Mouse (Mus musculus) retina, adult 2 months (tissue): ENCODE measurements around the gene Get4.

Experiments used
- DNase-seq: peaks from one replicate; pipeline ENCODE4 v3.0.0-alpha.2; 2012; ENCODE audit warnings: low read depth, low spot score

The Get4 gene

GRCm38 (mm10) chr5:139241022-139241761 lies 10.9 kb upstream of the Get4 start:
- no peak for DNase-seq

DNA sequence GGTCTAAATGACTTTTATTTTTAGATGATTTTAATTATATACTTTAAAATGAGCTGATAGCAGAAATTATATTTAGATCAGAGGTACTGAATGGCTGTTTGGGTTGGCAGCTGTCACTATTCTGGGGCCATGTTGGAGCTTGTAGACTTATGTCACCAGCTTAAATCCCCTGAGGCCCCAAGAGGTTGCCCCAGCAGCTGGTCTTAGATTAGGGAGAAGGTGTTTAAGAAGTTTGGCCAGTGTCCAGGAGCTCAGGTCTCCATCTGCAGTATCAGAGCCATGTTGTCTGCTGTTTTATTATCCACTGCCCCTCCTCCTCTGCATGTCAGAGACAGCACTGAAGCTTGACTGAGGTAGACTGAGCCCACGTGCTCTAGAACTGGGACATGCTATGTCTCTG lies 8.7 kb upstream of the Get4 start:
- no peak for DNase-seq

- no peak for DNase-seq
These were observed 4.4 kb upstream of the Get4 start for GRCm38 (mm10) chr5:139247767-139248166.

- no peak for DNase-seq
These were observed 3.3 kb upstream of the Get4 start for GRCm38 (mm10) chr5:139248846-139249245.

DNA sequence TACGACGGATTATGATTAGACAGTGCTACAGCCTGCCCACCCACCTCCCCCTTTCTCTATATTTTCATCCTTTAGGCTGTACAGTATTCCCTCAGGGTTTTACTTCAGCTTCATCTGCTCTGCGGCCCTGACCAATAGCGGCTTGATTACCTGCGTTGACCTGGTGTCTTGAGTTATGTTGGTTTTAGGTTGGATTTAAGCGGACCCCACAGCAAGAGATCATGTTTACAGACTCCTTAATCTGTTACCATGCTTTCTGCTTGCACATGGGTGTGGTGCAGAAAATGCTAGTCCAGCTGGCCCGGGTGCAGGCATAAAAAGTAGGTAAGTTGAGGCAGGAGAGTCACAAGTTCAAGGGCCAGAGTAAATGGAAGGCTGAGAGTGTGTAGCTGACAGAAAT lies 845 bp upstream of the Get4 start:
- no peak for DNase-seq

DNA sequence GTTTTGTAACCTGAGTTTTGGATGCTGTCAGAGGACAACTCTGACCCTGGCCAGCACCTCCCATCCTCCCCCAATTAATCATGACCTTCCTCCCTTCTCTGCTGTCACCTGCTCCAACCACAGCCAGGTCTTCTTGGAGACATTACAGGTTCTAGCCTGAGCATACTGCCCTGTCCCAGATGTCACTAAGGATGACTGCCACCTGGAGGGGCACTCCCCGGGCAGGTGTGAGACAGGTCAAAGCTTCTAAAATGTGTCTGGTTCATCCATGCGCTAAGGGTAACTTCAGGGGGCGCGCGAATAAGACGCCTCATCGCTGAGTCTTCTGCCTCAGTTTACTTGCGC lies 416 bp upstream of the Get4 start:
- DNase-seq: no peak

- no peak for DNase-seq
These were observed 754 bp downstream of the Get4 start for GRCm38 (mm10) chr5:139252910-139253245.

- no peak for DNase-seq
These were observed 1.2 kb downstream of the Get4 start for GRCm38 (mm10) chr5:139253301-139253741.

- no peak for DNase-seq
These were observed 2.8 kb downstream of the Get4 start for GRCm38 (mm10) chr5:139254938-139255337.

DNA sequence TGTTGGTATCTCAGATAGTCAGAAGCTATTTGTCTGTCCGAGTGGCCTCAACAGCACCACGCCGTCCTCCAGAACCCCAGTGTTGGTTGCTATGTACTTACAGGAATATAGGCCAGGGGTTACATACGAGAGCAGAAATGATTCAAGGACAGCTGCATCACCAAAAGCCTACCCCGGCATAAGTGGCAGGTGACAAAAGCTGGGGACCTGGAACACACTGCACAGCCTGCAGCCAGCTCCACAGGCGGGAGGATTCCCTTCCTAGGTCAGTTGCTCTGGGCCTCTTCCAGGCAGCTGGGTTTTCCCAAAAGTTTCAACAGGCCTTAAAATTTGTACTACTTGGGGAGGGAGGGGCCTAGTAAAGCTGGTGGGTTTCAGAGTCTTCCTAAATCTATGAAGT lies 3.7 kb downstream of the Get4 start:
- DNase-seq: no peak

- DNase-seq: no peak
These were observed 4.2 kb downstream of the Get4 start for GRCm38 (mm10) chr5:139256211-139256765.

- DNase-seq: no peak
These were observed 5.1 kb downstream of the Get4 start for GRCm38 (mm10) chr5:139257265-139257664.

DNA sequence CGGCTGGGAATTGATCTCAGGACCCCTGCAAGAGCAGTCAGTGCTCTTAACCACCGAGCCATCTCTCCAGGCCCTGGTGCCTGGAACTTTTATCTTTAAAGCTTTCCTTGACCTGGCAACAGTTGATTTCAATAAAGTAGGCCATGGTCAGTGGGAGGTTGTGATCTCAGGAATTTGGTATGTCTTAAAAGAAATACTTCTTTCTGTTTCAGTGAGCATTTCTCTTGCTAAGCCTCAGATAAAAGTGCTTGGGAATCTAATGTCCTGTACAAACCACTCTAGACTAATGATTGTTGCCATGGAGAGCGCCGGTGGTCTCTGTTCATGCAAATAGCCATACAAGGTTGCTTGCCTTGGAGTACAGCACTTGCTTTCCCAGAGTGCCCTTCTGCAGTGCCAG lies 5.7 kb downstream of the Get4 start:
- no peak for DNase-seq

DNA sequence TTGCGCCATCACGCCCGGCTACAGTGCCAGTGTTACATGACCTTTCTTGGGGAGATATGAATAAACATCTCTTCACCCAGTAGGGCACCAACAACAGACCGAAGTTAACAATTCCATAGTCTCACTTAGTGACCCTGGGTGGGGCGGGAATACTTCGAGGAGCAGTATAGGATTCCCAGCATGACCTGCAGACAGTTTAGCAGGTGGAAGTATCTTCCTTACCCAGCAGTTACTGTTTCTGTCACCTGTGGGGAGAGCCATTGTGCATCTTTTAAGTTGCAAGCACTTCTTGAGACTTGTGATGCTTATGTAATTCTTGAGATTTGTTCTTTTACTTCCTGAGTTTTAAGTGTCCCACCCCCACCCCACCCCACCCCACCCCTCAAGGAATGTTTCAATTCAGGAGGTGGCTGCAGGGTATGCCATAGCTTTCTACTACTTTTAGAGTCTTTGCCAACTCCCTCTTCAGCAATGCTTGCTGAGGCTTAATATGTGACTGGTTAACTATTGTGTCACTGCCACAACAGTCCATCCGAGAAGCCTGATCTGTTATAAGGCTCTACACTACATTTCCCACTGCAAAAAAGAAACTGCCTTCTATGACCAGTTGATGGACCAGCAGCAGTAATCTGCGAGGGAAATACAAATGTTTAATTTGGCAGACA lies 6.4 kb downstream of the Get4 start:
- no peak for DNase-seq

DNA sequence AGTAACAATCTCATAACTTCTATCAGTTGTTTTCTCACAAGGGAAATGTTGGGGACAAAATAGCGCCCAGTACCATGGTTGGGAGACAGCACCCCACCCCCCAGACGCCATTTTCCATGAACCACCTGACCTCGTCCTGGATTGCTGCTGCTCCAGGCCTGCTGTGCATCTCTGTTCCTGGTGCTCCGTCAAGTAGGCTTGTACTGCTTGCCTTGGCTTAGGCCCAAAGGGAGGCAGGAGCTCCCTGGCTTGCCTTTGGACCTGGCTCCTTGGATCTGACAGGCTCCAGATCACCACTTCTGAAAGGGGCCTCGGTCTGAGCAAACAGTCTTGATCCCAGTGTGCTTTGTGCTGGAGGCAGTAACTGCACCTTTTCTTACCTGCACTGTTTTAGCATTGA lies 7.7 kb downstream of the Get4 start:
- DNase-seq: no peak

DNA sequence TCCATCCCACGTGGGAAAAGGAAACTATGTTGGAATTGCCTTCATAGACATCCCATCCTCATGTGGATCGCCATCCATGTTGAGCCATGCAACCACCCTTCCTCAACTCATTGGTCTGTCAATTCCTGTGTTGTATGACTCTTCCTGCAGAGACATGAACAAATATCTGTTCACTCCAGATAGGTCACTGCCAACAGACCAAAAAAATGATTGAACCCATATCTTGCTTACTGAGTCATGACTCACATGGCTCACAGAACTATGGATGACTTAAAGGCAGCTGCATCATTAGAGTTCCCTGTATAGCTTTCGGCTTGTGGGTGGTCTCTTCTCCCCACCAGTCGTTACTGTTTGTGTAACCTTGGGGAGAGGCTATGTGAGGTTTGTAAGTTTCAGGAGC lies 9.3 kb downstream of the Get4 start:
- no peak for DNase-seq

- DNase-seq: no peak
These were observed 15.5 kb downstream of the Get4 start for GRCm38 (mm10) chr5:139267661-139268060.

DNA sequence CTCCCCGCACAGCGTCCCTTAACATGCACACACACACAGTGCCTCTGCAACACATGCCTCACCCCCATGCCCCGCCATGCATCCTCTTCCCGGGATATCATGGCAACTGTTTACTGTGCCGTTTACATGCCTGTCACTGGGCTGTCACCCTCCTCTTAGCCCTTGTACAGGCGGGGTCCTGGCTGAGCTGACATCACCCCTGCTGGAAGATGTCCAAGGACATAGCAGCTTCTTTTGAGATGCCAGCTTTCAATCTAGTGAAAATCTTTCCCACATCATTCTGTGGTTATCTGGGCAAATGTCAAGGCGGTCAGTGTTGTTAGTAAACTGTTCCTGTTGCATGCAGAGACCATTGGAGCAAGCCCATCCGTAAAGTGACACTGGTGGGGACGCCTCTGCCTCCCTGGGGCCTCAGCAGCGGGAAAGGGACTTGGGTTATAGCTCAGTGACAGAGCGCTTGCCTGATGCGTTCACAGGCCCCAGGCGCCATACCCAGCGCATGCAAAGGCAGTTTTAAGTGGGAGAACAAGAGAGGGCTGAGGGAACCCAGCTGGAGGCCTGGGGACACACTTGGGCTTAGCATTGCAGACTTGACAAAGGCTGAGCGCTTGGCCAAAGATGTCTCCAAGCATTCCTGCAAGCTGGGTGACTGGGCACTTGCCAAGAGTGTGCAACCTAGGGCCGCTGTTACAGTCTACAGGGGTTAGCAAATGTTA lies 18.8 kb downstream of the Get4 start:
- DNase-seq: no peak

GRCm38 (mm10) chr5:139271994-139272554 lies 19.9 kb downstream of the Get4 start:
- no peak for DNase-seq

GRCm38 (mm10) chr5:139277287-139277686 lies 25.2 kb downstream of the Get4 start:
- DNase-seq: no peak

DNA sequence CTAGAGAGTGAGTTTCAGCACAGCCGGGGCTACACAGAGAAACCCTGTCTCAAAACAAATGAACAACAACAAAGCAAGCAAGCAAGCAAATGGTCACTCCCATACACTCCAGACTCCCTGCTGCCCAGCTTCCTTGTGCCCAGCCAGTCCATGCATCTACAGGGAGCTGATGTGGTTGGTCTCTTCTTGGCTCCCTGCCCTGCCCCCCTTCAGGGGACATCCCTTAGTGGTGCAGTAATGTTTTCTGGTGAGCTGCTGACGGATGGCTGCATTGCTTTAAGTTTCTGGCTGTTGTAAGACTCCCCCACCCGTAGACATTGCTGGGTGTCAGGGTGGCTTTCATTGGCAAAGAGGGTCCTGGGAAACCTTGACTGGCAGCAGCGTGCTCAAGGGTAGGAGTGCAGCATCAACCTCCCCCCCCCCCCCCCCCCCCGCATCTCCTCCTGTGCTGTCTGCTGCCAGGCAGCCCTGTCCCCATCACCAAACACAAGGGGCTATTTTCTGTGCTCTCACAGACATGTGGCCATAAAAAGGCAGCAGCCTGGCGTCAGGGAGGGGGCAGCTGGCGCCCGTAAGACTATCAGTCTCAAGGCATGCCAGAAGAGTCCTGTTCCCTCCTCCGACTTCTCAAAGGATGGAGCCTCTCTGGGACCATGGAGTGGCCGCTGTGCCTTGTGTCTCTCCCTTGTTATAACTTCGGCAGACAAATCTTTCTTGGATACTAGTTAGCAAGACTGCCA lies 29.4 kb downstream of the Get4 start:
- DNase-seq: no peak

- peak; percentile 50 for DNase-seq
These were observed 30.1 kb downstream of the Get4 start for GRCm38 (mm10) chr5:139282191-139282590.
